Mouse (Mus musculus) neural tube, embryonic 12.5 days (tissue): Measurements from ENCODE around the gene Fstl5. TPM values are rescaled to one million over a fixed set of nuclear protein-coding genes. Genes with fewer than 3 reads are reported as not detected.
"Not testable (repeated sequence)": the region's sequence is repeated elsewhere in the genome, so short reads cannot be mapped to it uniquely, and the experiment has no call there.

Experiments
- ATAC-seq: fragments of 200-750 bp; cut with Nextera tagmentation; 2 replicates; pipeline ENCODE4 v1.8.0; 2017; ENCODE audit warnings: low read depth, mild to moderate bottlenecking, moderate TSS enrichment, moderate library complexity; ENCODE audit not compliant: low FRiP score
- H3K27ac ChIP-seq: fragments of 300-500 bp; sonication (generic); 2 replicates; pipeline ENCODE4 v1.5.1; 2016
- H3K27me3 ChIP-seq: fragments of 300-500 bp; sonication (generic); replicated peaks from 2 replicates; pipeline ENCODE4 v1.6.1; 2016; ENCODE audit warnings: mild to moderate bottlenecking
- H3K36me3 ChIP-seq: fragments of 300-500 bp; sonication (generic); 2 replicates; pipeline ENCODE4 v1.6.1; 2016; ENCODE audit warnings: mild to moderate bottlenecking
- H3K4me1 ChIP-seq: fragments of 300-500 bp; sonication (generic); 2 replicates; pipeline ENCODE4 v1.6.1; 2016
- H3K4me2 ChIP-seq: fragments of 300-500 bp; sonication (generic); replicated peaks from 2 replicates; pipeline ENCODE4 v1.6.1; 2016; ENCODE audit warnings: mild to moderate bottlenecking
- H3K4me3 ChIP-seq: fragments of 300-500 bp; sonication (generic); 2 replicates; pipeline ENCODE4 v1.5.1; 2016
- H3K9ac ChIP-seq: fragments of 300-500 bp; sonication (generic); 2 replicates; pipeline ENCODE4 v1.6.1; 2016; ENCODE audit warnings: mild to moderate bottlenecking
- H3K9me3 ChIP-seq: fragments of 300-500 bp; sonication (generic); 2 replicates; pipeline ENCODE4 v1.6.1; 2016; ENCODE audit warnings: mild to moderate bottlenecking
- WGBS: fragments of 180-500 bp; shearing (Covaris S2); methylation state at CpG from one replicate; pipeline ENCODE4 v1.1.7; 2016; 5-methylcytosine and 5-hydroxymethylcytosine counted together
- polyA plus RNA-seq: library from polyadenylated mRNA; unstranded; fragments of >200 nt; fragmentation: Nextera tagmentation; extraction: Ambion mirVana; gene quantifications from 2 replicates; pipeline ENCODE4 v1.2.1, GENCODE M21; 2016

Gene Fstl5
- polyA plus RNA-seq, 1 experiment from 2014 or later = 27.2 TPM

- no peaks in the 10 kb centered on the region for H3K27me3 ChIP-seq
- no peak overlapping the region for H3K27ac ChIP-seq
- no peak overlapping the region for H3K4me2 ChIP-seq
- no peaks in the 10 kb centered on the region for H3K4me1 ChIP-seq
- no peak overlapping the region for H3K4me3 ChIP-seq
- H3K36me3 ChIP-seq = no peaks in the 10 kb centered on the region
- H3K9me3 ChIP-seq = peaks cover 5% of the 10 kb centered on the region; the same call in 1 of the 2 replicates
- WGBS = 93% methylated on average over 3 of the region's 3 CpGs
- H3K9ac ChIP-seq = no peak overlapping the region
- no peak for ATAC-seq
These were observed 242.9 kb downstream of the Fstl5 start for GRCm38 (mm10) chr3:76316991-76317390.

- peaks cover 5% of the 10 kb centered on the region; the same call in 1 of the 2 replicates for H3K9me3 ChIP-seq
- no peak overlapping the region for H3K4me3 ChIP-seq
- no peak overlapping the region for H3K27ac ChIP-seq
- no peak overlapping the region for H3K9ac ChIP-seq
- no peak for ATAC-seq
- no peaks in the 10 kb centered on the region for H3K36me3 ChIP-seq
- H3K4me1 ChIP-seq = no peaks in the 10 kb centered on the region
- 90% methylated on average over 4 of the region's 4 CpGs for WGBS
- no peak overlapping the region for H3K4me2 ChIP-seq
- H3K27me3 ChIP-seq = no peaks in the 10 kb centered on the region
These were observed 245.5 kb downstream of the Fstl5 start for GRCm38 (mm10) chr3:76319531-76319930.

GRCm38 (mm10) chr3:76322431-76322830 lies 248.4 kb downstream of the Fstl5 start:
- 91% methylated on average over 1 of the region's 1 CpGs for WGBS
- no peak overlapping the region for H3K4me3 ChIP-seq
- no peak for ATAC-seq
- no peaks in the 10 kb centered on the region for H3K4me1 ChIP-seq
- H3K27ac ChIP-seq = no peak overlapping the region
- H3K4me2 ChIP-seq = no peak overlapping the region
- no peak overlapping the region for H3K9ac ChIP-seq
- H3K36me3 ChIP-seq = no peaks in the 10 kb centered on the region
- H3K9me3 ChIP-seq = peaks cover 5% of the 10 kb centered on the region; the same call in 1 of the 2 replicates
- H3K27me3 ChIP-seq = no peaks in the 10 kb centered on the region

GRCm38 (mm10) chr3:76336922-76337321 lies 262.9 kb downstream of the Fstl5 start:
- no peak overlapping the region for H3K9ac ChIP-seq

GRCm38 (mm10) chr3:76367000-76367399 lies 292.9 kb downstream of the Fstl5 start:
- Histone ChIP-seq H3K27ac (no peak overlapping the region), H3K9ac (no peak overlapping the region), H3K9me3 (no peaks in the 10 kb centered on the region), H3K36me3 (no peaks in the 10 kb centered on the region), H3K4me3 (no peak overlapping the region), H3K4me2 (no peak overlapping the region), H3K4me1 (no peaks in the 10 kb centered on the region), H3K27me3 (no peaks in the 10 kb centered on the region)
- ATAC-seq = no peak

More at GRCm38 (mm10) chr3:76336922-76337321, 262.9 kb downstream of the Fstl5 start:
- no peak overlapping the region for H3K4me3 ChIP-seq
- no peak overlapping the region for H3K4me2 ChIP-seq
- H3K9me3 ChIP-seq = no peaks in the 10 kb centered on the region
- no peak for ATAC-seq
- no peaks in the 10 kb centered on the region for H3K36me3 ChIP-seq
- H3K27me3 ChIP-seq = no peaks in the 10 kb centered on the region
- WGBS = 87% methylated on average over 4 of the region's 4 CpGs
- H3K27ac ChIP-seq = no peak overlapping the region
- no peaks in the 10 kb centered on the region for H3K4me1 ChIP-seq

GRCm38 (mm10) chr3:76369910-76370309 lies 295.8 kb downstream of the Fstl5 start:
- Histone ChIP-seq H3K4me3 (no peak overlapping the region), H3K27ac (no peak overlapping the region), H3K9me3 (no peaks in the 10 kb centered on the region), H3K4me1 (no peaks in the 10 kb centered on the region), H3K4me2 (no peak overlapping the region), H3K9ac (no peak overlapping the region), H3K36me3 (no peaks in the 10 kb centered on the region), H3K27me3 (no peaks in the 10 kb centered on the region)
- no peak for ATAC-seq
- 94% methylated on average over 4 of the region's 4 CpGs for WGBS

- ATAC-seq = peak; percentile 51
- Histone ChIP-seq H3K4me2 (no peak overlapping the region), H3K9me3 (no peaks in the 10 kb centered on the region), H3K4me3 (no peak overlapping the region), H3K27ac (no peak overlapping the region), H3K36me3 (no peaks in the 10 kb centered on the region), H3K9ac (no peak overlapping the region), H3K4me1 (no peaks in the 10 kb centered on the region), H3K27me3 (no peaks in the 10 kb centered on the region)
- 74% methylated on average over 6 of the region's 6 CpGs for whole genome bisulfite sequencing
These were observed 354.8 kb downstream of the Fstl5 start for GRCm38 (mm10) chr3:76428775-76429372.

GRCm38 (mm10) chr3:76467229-76467874 lies 393.3 kb downstream of the Fstl5 start:
- Histone ChIP-seq H3K9me3 (no peaks in the 10 kb centered on the region), H3K4me2 (no peak overlapping the region), H3K27me3 (no peaks in the 10 kb centered on the region), H3K9ac (no peak overlapping the region), H3K4me1 (no peaks in the 10 kb centered on the region), H3K36me3 (no peaks in the 10 kb centered on the region), H3K27ac (no peak overlapping the region), H3K4me3 (no peak overlapping the region)
- no peak for ATAC-seq

GRCm38 (mm10) chr3:76468147-76468546 lies 394.1 kb downstream of the Fstl5 start:
- H3K4me2 ChIP-seq = no peak overlapping the region
- WGBS = 70% methylated on average over 1 of the region's 1 CpGs
- no peak overlapping the region for H3K4me3 ChIP-seq
- no peak overlapping the region for H3K9ac ChIP-seq
- H3K9me3 ChIP-seq = no peaks in the 10 kb centered on the region
- H3K36me3 ChIP-seq = no peaks in the 10 kb centered on the region
- H3K27ac ChIP-seq = no peak overlapping the region
- H3K27me3 ChIP-seq = no peaks in the 10 kb centered on the region
- no peaks in the 10 kb centered on the region for H3K4me1 ChIP-seq
- no peak for ATAC-seq

GRCm38 (mm10) chr3:76507891-76508290 lies 433.8 kb downstream of the Fstl5 start:
- H3K27me3 ChIP-seq, H3K9me3 ChIP-seq, H3K9ac ChIP-seq, ATAC-seq, H3K36me3 ChIP-seq, H3K4me2 ChIP-seq, H3K4me1 ChIP-seq, H3K27ac ChIP-seq, H3K4me3 ChIP-seq: not testable (repeated sequence)
- WGBS = 85% methylated on average over 3 of the region's 3 CpGs

- Histone ChIP-seq H3K9ac (no peak overlapping the region), H3K4me2 (no peak overlapping the region), H3K27ac (no peak overlapping the region), H3K4me3 (no peak overlapping the region), H3K27me3 (no peaks in the 10 kb centered on the region), H3K4me1 (no peaks in the 10 kb centered on the region), H3K9me3 (peaks cover 3% of the 10 kb centered on the region; the same call in 1 of the 2 replicates), H3K36me3 (no peaks in the 10 kb centered on the region)
- ATAC-seq = no peak
- WGBS = 93% methylated on average over 14 of the region's 14 CpGs
These were observed 434.7 kb downstream of the Fstl5 start for GRCm38 (mm10) chr3:76508811-76509210.

- H3K27ac ChIP-seq = no peak overlapping the region
- no peaks in the 10 kb centered on the region for H3K4me1 ChIP-seq
- no peak for ATAC-seq
- no peaks in the 10 kb centered on the region for H3K36me3 ChIP-seq
- H3K27me3 ChIP-seq = no peaks in the 10 kb centered on the region
- H3K9me3 ChIP-seq = no peaks in the 10 kb centered on the region
- no peak overlapping the region for H3K4me3 ChIP-seq
- H3K4me2 ChIP-seq = no peak overlapping the region
- no peak overlapping the region for H3K9ac ChIP-seq
These were observed 493.3 kb downstream of the Fstl5 start for GRCm38 (mm10) chr3:76567346-76567745.

GRCm38 (mm10) chr3:76572478-76572877 lies 498.4 kb downstream of the Fstl5 start:
- H3K4me1 ChIP-seq = no peaks in the 10 kb centered on the region
- H3K36me3 ChIP-seq = no peaks in the 10 kb centered on the region
- no peak overlapping the region for H3K27ac ChIP-seq
- H3K27me3 ChIP-seq = no peaks in the 10 kb centered on the region
- no peak overlapping the region for H3K4me3 ChIP-seq
- no peaks in the 10 kb centered on the region for H3K9me3 ChIP-seq
- no peak overlapping the region for H3K9ac ChIP-seq
- ATAC-seq = no peak; the same call in 1 of the 2 replicates
- 67% methylated on average over 3 of the region's 3 CpGs for WGBS
- no peak overlapping the region for H3K4me2 ChIP-seq
